Mouse (Mus musculus): ENCODE measurements around the gene Trim21. TPM values are rescaled to one million over a fixed set of nuclear protein-coding genes. Genes with fewer than 3 reads are reported as not detected.

Gene Trim21
- polyA plus RNA-seq, 1 experiment from 2014 or later = 0.44 TPM

Other genes with a start within 250 kb of the Trim21 start
- gene Rrm1, start 123.8 kb downstream of the Trim21 start, polyA plus RNA-seq (2016; fragmentation: Nextera tagmentation; extraction: Ambion mirVana) = 190 and 192 TPM in 2 replicates
- 0.24 and 0.33 TPM in 2 replicates for gene Olfr543, start 83.8 kb downstream of the Trim21 start, polyA plus RNA-seq (2016; fragmentation: Nextera tagmentation; extraction: Ambion mirVana)
- not detected in 2 replicates for gene Olfr544, start 77.2 kb downstream of the Trim21 start, polyA plus RNA-seq (2016; fragmentation: Nextera tagmentation; extraction: Ambion mirVana)
- 0.09 TPM in 1 of 2 replicates, not detected in the other for gene Olfr545, start 65.9 kb downstream of the Trim21 start, polyA plus RNA-seq (2016; fragmentation: Nextera tagmentation; extraction: Ambion mirVana)
- not detected in 2 replicates for gene Olfr547, start 30.7 kb downstream of the Trim21 start, polyA plus RNA-seq (2016; fragmentation: Nextera tagmentation; extraction: Ambion mirVana)
- gene Olfr548-ps1, start 24.6 kb downstream of the Trim21 start, polyA plus RNA-seq (2016; fragmentation: Nextera tagmentation; extraction: Ambion mirVana) = not detected in 2 replicates
- gene Olfr549, start 15.6 kb downstream of the Trim21 start, polyA plus RNA-seq (2016; fragmentation: Nextera tagmentation; extraction: Ambion mirVana) = not detected in 2 replicates
- gene Olfr550, start 6.0 kb upstream of the Trim21 start, polyA plus RNA-seq (2016; fragmentation: Nextera tagmentation; extraction: Ambion mirVana) = not detected in 2 replicates
- not detected in 2 replicates for gene Olfr551, start 26.4 kb upstream of the Trim21 start, polyA plus RNA-seq (2016; fragmentation: Nextera tagmentation; extraction: Ambion mirVana)
- gene Olfr552, start 32.3 kb upstream of the Trim21 start, polyA plus RNA-seq (2016; fragmentation: Nextera tagmentation; extraction: Ambion mirVana) = not detected in 2 replicates
- gene Olfr553, start 52.7 kb upstream of the Trim21 start, polyA plus RNA-seq (2016; fragmentation: Nextera tagmentation; extraction: Ambion mirVana) = not detected in 2 replicates
- not detected in 2 replicates for gene Olfr554, start 72.9 kb upstream of the Trim21 start, polyA plus RNA-seq (2016; fragmentation: Nextera tagmentation; extraction: Ambion mirVana)
- gene Olfr555, start 93.3 kb upstream of the Trim21 start, polyA plus RNA-seq (2016; fragmentation: Nextera tagmentation; extraction: Ambion mirVana) = not detected in 2 replicates
- gene Olfr556, start 99.4 kb upstream of the Trim21 start, polyA plus RNA-seq (2016; fragmentation: Nextera tagmentation; extraction: Ambion mirVana) = not detected in 2 replicates
- gene Trim68, start 121.8 kb upstream of the Trim21 start, polyA plus RNA-seq (2016; fragmentation: Nextera tagmentation; extraction: Ambion mirVana) = 14.9 and 15.0 TPM in 2 replicates
- gene Olfr557, start 130.4 kb upstream of the Trim21 start, polyA plus RNA-seq (2016; fragmentation: Nextera tagmentation; extraction: Ambion mirVana) = not detected in 2 replicates
- not detected in 2 replicates for gene Olfr558, start 136.7 kb upstream of the Trim21 start, polyA plus RNA-seq (2016; fragmentation: Nextera tagmentation; extraction: Ambion mirVana)
- not detected in 2 replicates for gene Olfr33, start 153.6 kb upstream of the Trim21 start, polyA plus RNA-seq (2016; fragmentation: Nextera tagmentation; extraction: Ambion mirVana)
- not detected in 2 replicates for gene Olfr559, start 162.0 kb upstream of the Trim21 start, polyA plus RNA-seq (2016; fragmentation: Nextera tagmentation; extraction: Ambion mirVana)
- gene Olfr560, start 193.9 kb upstream of the Trim21 start, polyA plus RNA-seq (2016; fragmentation: Nextera tagmentation; extraction: Ambion mirVana) = not detected in 2 replicates
- not detected in 2 replicates for gene Olfr78, start 194.0 kb upstream of the Trim21 start, polyA plus RNA-seq (2016; fragmentation: Nextera tagmentation; extraction: Ambion mirVana)
- gene Olfr561, start 205.7 kb upstream of the Trim21 start, polyA plus RNA-seq (2016; fragmentation: Nextera tagmentation; extraction: Ambion mirVana) = not detected in 2 replicates
- not detected in 2 replicates for gene Olfr564, start 238.0 kb upstream of the Trim21 start, polyA plus RNA-seq (2016; fragmentation: Nextera tagmentation; extraction: Ambion mirVana)